Mouse (Mus musculus) ES-E14 (cell line): ENCODE measurements around the gene Cx3cr1. TPM values are rescaled to one million over a fixed set of nuclear protein-coding genes. Genes with fewer than 3 reads are reported as not detected.

Experiments
- DNase-seq: peaks from one replicate; pipeline ENCODE4 v3.0.0-alpha.2; 2013; ENCODE audit warnings: low read depth, low spot score
- H3K27ac ChIP-seq: 2 replicates; pipeline ENCODE4 v1.5.1; 2012; ENCODE audit warnings: low read depth, mild to moderate bottlenecking, low read length, moderate library complexity, mixed read lengths; ENCODE audit not compliant: poor library complexity, insufficient read depth, severe bottlenecking
- H3K36me3 ChIP-seq: 2 replicates; pipeline ENCODE4 v1.6.1; 2012; ENCODE audit warnings: mild to moderate bottlenecking, low read length, moderate library complexity, mixed read lengths; ENCODE audit not compliant: control insufficient read depth, poor library complexity, insufficient read depth, severe bottlenecking
- H3K4me1 ChIP-seq, 2 experiments: fragments of 150-350 bp in 1 of 2; sonication (generic) in 1 of 2; 2 replicates each; pipeline ENCODE4 v1.6.1; 2012; ENCODE audit warnings: low read length in 2 of 2, mild to moderate bottlenecking in 1 of 2, mixed read lengths in 1 of 2; ENCODE audit not compliant: control insufficient read depth in 2 of 2, insufficient read depth in 2 of 2, poor library complexity in 1 of 2
- H3K4me3 ChIP-seq, 2 experiments: fragments of 150-350 bp in 1 of 2; sonication (generic) in 1 of 2; 2 replicates each; pipeline ENCODE4 v1.5.1; 2012; ENCODE audit warnings: low read length in 2 of 2, low read depth in 1 of 2, mild to moderate bottlenecking in 1 of 2, mixed read lengths in 1 of 2; ENCODE audit not compliant: insufficient read depth in 1 of 2, poor library complexity in 1 of 2, severe bottlenecking in 1 of 2
- H3K9ac ChIP-seq: 2 replicates; pipeline ENCODE4 v1.6.1; 2012; ENCODE audit warnings: low read depth, mild to moderate bottlenecking, low read length, mixed read lengths; ENCODE audit not compliant: poor library complexity, insufficient read depth, severe bottlenecking
- H3K9me3 ChIP-seq: fragments of 150-350 bp; sonication (generic); 2 replicates; pipeline ENCODE4 v1.6.1; 2012; ENCODE audit warnings: low read depth, mild to moderate bottlenecking, low read length; ENCODE audit not compliant: control insufficient read depth, insufficient read depth
- CHD2 ChIP-seq: IDR thresholded peaks from 2 replicates; pipeline ENCODE4 v1.6.1; 2014; ENCODE audit warnings: mild to moderate bottlenecking, low read depth, low read length, inconsistent platforms
- HCFC1 ChIP-seq: IDR thresholded peaks from 2 replicates; pipeline ENCODE4 v1.6.1; 2012; ENCODE audit warnings: low read length, inconsistent platforms, borderline replicate concordance; ENCODE audit not compliant: insufficient read depth
- MAFK ChIP-seq: IDR thresholded peaks from 2 replicates; pipeline ENCODE4 v1.6.1; 2014; ENCODE audit warnings: mild to moderate bottlenecking, low read depth, low read length, inconsistent platforms; ENCODE audit not compliant: insufficient read depth
- ZC3H11A ChIP-seq: IDR thresholded peaks from 2 replicates; pipeline ENCODE4 v1.6.1; 2012; ENCODE audit warnings: low read depth, mild to moderate bottlenecking, inconsistent platforms, low read length, borderline replicate concordance
- ZNF384 ChIP-seq: IDR thresholded peaks from 2 replicates; pipeline ENCODE4 v1.6.1; 2012; ENCODE audit warnings: low read depth, low read length, inconsistent platforms
- in situ Hi-C, 2 experiments: fragments of 600-800 bp; cut with MboI; formaldehyde crosslinking; loops; one replicate each; pipeline ENCODE4 v1.15.1; 2025; ENCODE audit warnings: low sequenced_read_pairs in 2 of 2, inconsistent platforms in 1 of 2; ENCODE audit not compliant: unreplicated experiment in 2 of 2
- total RNA-seq: library from RNA; depleted of rRNA; stranded (reverse); fragments of 300-350 nt; gene quantifications from 2 replicates; pipeline ENCODE4 v1.2.3, GENCODE M21; 2012

Cx3cr1 gene
- total RNA-seq, 1 experiment: 0.09 TPM

GRCm38 (mm10) chr9:119937005-119937773 lies 132.5 kb downstream of the Cx3cr1 start, which contains the start of the genes Gorasp1 and Ttc21a:
Gene Gorasp1 (minus strand): TSS chr9:119937565.
Gene Ttc21a (plus strand): TSS chr9:119937606.
- TF ChIP-seq HCFC1 (peak; percentile 21; the same call in 1 of the 2 replicates), MAFK (no peak)
- H3K9me3 ChIP-seq: no peaks in the 10 kb centered on the region
- H3K36me3 ChIP-seq: no peaks in the 10 kb centered on the region; the same call in 1 of the 2 replicates
- peak; percentile 83 for DNase-seq
- peak within 1 kb of the TSS; percentile 88 for H3K9ac ChIP-seq
- peak within 1 kb of the TSS; percentile 75 to 87 for H3K4me3 ChIP-seq
- no peak within 1 kb of the TSS for H3K27ac ChIP-seq
- in situ Hi-C loops: no loop called here
- H3K4me1 ChIP-seq: peaks cover under 1 to 28% of the 10 kb centered on the region in 2 experiments; a peak in 3 of 4 replicates

DNA sequence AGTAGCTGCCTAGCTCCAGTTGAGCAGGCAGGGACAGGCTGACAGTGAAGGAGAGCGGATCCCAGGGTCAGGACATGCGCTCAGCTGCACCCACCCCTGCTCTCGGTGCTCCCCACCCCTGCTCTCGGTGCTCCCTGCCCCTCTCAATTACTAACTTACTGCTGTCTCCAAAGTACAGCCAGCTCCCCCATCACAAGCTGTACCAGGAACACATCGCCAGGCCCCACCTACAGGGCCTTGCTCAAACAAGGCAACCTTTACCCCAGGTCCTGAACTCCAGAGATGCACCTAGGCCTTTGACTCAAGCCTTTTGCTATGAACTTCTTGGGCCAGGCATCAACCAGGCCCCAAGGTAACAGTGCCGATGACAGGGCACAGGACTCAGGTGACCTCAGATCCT lies 136.0 kb downstream of the Cx3cr1 start:
- Histone ChIP-seq H3K4me1 (peaks cover 2 to 15% of the 10 kb centered on the region in 2 experiments; a peak in 2 of 4 replicates), H3K4me3 (no peak overlapping the region), H3K9me3 (no peaks in the 10 kb centered on the region), H3K36me3 (peaks cover 22% of the 10 kb centered on the region; the same call in 1 of the 2 replicates), H3K9ac (no peak overlapping the region), H3K27ac (no peak overlapping the region)
- DNase-seq: no peak
- no peak for TF ChIP-seq CHD2
- no peak for TF ChIP-seq ZC3H11A
- no peak for TF ChIP-seq HCFC1
- no peak for TF ChIP-seq MAFK
- no peak for TF ChIP-seq ZNF384
- in situ Hi-C loops: no loop called here

DNA sequence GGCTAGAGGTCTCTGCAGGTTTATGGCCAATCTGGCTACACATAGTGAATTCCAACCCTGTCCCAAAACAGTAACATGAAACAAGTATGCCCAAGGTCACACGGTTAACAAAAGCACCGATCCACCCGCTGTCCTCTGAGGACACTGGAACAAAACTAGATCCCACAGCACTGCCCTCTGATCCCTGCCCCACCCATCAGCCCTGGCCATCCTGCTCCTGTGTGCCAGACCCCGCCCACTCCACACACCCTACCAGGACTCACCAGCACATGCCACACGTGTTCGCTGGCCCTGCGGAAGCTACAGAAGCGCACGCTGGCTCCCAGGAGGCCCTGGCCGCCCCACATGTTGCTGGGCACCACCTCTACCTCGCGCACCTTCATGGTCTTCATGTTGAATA lies 137.3 kb downstream of the Cx3cr1 start:
- no peak for DNase-seq
- H3K27ac ChIP-seq: no peak overlapping the region
- peaks cover 2 to 11% of the 10 kb centered on the region in 2 experiments; a peak in 2 of 4 replicates for H3K4me1 ChIP-seq
- TF ChIP-seq MAFK: no peak
- TF ChIP-seq CHD2: no peak
- TF ChIP-seq ZNF384: no peak
- TF ChIP-seq ZC3H11A: no peak
- peaks cover 33% of the 10 kb centered on the region for H3K36me3 ChIP-seq
- no peak overlapping the region for H3K9ac ChIP-seq
- in situ Hi-C loops: no loop called here
- no peak overlapping the region for H3K4me3 ChIP-seq
- no peaks in the 10 kb centered on the region for H3K9me3 ChIP-seq

DNA sequence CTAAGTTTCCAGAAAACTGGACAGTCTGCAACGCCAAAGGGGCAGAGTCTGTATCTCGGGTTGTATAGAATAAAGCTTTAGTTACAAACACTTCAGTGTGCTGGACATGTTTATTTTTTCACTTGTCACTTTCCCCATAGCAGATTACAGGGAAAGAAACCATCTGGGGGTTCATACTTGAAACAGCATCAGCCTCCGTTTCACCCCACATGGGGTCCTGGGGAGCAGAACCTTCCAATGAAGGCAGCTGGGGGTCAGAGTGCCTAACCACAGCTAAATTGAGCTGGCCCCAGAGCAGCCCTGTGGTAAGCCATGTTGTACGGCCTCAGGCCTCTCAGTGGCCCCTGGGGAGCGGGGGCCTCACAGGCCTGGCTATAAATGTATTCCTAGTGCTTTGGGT lies 143.2 kb downstream of the Cx3cr1 start:
- Histone ChIP-seq H3K9ac (no peak overlapping the region), H3K36me3 (peaks cover 64% of the 10 kb centered on the region), H3K4me3 (no peak overlapping the region), H3K4me1 (no peaks in the 10 kb centered on the region), H3K9me3 (no peaks in the 10 kb centered on the region), H3K27ac (no peak overlapping the region)
- DNase-seq: no peak
- TF ChIP-seq ZC3H11A (no peak), MAFK (no peak), ZNF384 (no peak), CHD2 (no peak), HCFC1 (no peak)
- in situ Hi-C loops: no loop called here
